Mouse (Mus musculus) MEL-GATA-1-ER (cell line): ENCODE data around the gene Psmc3.
"Not testable (repeated sequence)": the region's sequence is repeated elsewhere in the genome, so short reads cannot be mapped to it uniquely, and the experiment has no call there.

Source experiments
- DNase-seq: peaks from one replicate; pipeline ENCODE4 v3.0.0-alpha.2; 2012; ENCODE audit warnings: low read depth; ENCODE audit errors: extremely low read depth

The Psmc3 gene

DNA sequence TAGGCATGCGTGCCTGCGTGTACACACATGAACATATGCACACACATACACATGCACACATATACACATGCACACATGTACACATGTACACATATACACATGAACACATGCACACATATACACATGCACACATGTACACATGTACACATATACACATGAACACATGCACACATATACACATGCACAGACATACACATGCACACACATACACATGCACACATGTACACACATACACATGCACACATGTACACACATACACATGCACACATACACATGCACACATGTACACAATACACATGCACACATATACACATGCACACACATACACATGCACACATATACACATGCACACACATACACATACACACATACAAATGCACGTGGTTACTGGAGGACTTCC is 58.0 kb downstream of the Psmc3 start:
- not testable (repeated sequence) for DNase-seq

DNA sequence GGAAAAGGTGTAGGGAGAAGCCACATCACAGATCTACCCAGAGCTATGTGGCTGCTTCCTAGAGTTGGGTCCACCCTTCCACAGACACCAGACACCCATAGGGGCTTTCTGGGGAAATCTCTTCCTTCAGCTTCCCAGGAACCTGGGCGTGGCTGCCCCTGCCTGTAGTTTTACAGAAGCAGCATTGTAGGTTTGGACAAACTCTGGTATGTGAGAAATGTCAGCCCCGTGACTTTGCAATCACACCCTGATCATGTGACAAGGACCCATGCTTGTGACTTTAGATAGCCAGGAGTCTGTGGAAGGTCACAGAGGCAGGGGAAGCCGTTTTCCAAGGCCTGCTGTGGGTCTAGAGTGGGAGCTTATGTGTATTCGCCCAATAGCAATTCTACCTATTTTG is 58.7 kb downstream of the Psmc3 start:
- no peak for DNase-seq

DNA sequence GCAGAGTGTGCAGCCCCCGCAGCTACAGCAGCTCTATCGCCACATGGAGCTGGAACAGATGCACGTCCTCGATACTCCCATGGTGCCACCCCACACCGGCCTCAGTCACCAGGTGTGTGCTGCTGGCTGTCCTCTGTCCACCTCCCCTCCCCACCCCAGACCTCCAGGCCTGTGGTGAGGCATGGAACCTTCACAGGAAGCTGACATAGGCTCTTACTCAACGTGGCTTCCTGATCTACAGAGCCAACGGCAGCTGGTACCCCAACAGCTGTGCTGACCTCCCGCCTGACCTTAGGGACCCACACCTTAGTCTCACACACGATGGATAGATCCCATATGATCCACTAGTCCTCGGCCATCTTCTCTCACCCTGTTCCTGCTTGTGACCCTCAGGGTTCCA is 59.5 kb downstream of the Psmc3 start:
- no peak for DNase-seq

- no peak for DNase-seq
Observed at GRCm38 (mm10) chr2:91113852-91114251, 60.0 kb downstream of the Psmc3 start.

DNA sequence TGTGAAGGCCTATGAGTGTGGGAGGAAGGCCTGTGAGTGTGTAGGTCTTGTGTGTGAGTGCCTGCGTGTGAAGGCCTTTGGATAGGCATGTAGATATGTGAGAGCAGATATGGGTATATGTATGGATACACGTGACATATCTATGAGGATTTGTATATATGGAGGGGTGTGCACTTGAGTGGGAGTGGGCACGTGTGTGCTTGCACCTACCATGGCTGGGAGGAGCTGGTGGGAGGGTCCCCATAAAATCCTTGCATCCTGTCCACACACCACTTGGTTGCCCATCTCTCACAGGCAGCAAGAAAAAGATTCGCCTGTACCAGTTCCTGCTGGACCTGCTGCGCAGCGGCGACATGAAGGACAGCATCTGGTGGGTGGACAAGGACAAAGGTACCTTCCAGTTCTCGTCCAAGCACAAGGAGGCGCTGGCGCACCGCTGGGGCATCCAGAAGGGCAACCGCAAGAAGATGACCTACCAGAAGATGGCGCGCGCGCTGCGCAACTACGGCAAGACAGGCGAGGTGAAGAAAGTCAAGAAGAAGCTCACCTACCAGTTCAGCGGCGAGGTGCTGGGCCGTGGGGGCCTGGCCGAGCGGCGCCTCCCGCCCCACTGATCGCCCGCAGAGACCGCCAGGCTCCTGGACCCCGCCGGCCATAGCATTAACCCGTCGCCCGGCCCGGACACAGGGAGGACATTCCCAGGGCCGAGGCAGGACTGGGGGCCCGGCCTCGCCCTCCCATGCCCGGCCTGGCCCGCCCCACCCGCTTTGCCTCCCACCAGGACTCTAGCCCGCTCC is 61.2 kb downstream of the Psmc3 start:
- peak; percentile 50 for DNase-seq

- DNase-seq = no peak
Observed at GRCm38 (mm10) chr2:91115578-91115970, 61.8 kb downstream of the Psmc3 start.
